Mouse (Mus musculus) G1E (cell line): ENCODE data around the gene Elmo3. TPM values are rescaled to one million over a fixed set of nuclear protein-coding genes. Genes with fewer than 3 reads are reported as not detected.

Experiments
- ATAC-seq: 2 replicates; pipeline ENCODE4 v1.8.0; 2016; ENCODE audit warnings: mild to moderate bottlenecking; ENCODE audit not compliant: insufficient number of reproducible peaks, poor library complexity, low FRiP score, severe bottlenecking; ENCODE audit errors: extremely low read depth
- DNase-seq: peaks from one replicate; pipeline ENCODE4 v3.0.0; 2012; ENCODE audit warnings: low spot score
- H3K27me3 ChIP-seq: 2 replicates; pipeline ENCODE4 v1.6.1; 2012; ENCODE audit warnings: mild to moderate bottlenecking, low read length, inconsistent platforms; ENCODE audit not compliant: insufficient read depth
- H3K36me3 ChIP-seq: replicated peaks from 2 replicates; pipeline ENCODE3; 2012; ENCODE audit warnings: mild to moderate bottlenecking, inconsistent platforms
- H3K4me1 ChIP-seq: 2 replicates; pipeline ENCODE4 v1.6.1; 2012; ENCODE audit warnings: low read depth, low read length, inconsistent platforms, mixed read lengths; ENCODE audit not compliant: insufficient read depth
- H3K4me3 ChIP-seq: 2 replicates; pipeline ENCODE4 v1.5.1; 2012; ENCODE audit warnings: low read depth, mild to moderate bottlenecking, inconsistent platforms, low read length, moderate library complexity, mixed read lengths
- H3K9me3 ChIP-seq: replicated peaks from 2 replicates; pipeline ENCODE4 v1.6.1; 2012; ENCODE audit warnings: inconsistent platforms
- CTCF ChIP-seq: IDR thresholded peaks from 2 replicates; pipeline ENCODE4 v1.5.1; 2012; ENCODE audit warnings: low read depth, low read length, inconsistent platforms, mixed read lengths
- GATA1 ChIP-seq: IDR thresholded peaks from 2 replicates; pipeline ENCODE4 v1.6.1; 2012; ENCODE audit warnings: borderline replicate concordance, low read length, inconsistent platforms, mixed read lengths
- GATA2 ChIP-seq: IDR thresholded peaks from 2 replicates; pipeline ENCODE4 v1.6.1; 2012; ENCODE audit warnings: low read depth, low read length, inconsistent platforms, borderline replicate concordance
- POLR2AphosphoS5 ChIP-seq: IDR thresholded peaks from 2 replicates; pipeline ENCODE4 v1.6.1; 2012; ENCODE audit warnings: low read depth, low read length, inconsistent platforms; ENCODE audit not compliant: insufficient replicate concordance
- TAL1 ChIP-seq: conservative IDR thresholded peaks from 2 replicates; pipeline ENCODE4 v1.6.1; 2012; ENCODE audit warnings: low read depth, low read length, inconsistent platforms, mixed read lengths
- polyA plus RNA-seq: library from polyadenylated mRNA; stranded (reverse); fragments of >175 nt; gene quantifications from 2 replicates; pipeline ENCODE4 v1.2.3, GENCODE M21; 2012
- total RNA-seq, 2 experiments: library from RNA; stranded (forward) in 1 of 2; stranded (reverse) in 1 of 2; fragments of 200-1000 nt in 1 of 2; fragments of >200 nt in 1 of 2; fragmentation: Nextera tagmentation in 1 of 2; gene quantifications; 2 replicates each; pipeline ENCODE4 v1.2.3; 2014 to 2017

Gene Elmo3
- total and polyA plus RNA-seq, 3 experiments: 0.49 to 2.2 (median 0.76) TPM

GRCm38 (mm10) chr8:105311718-105312117 is 6.3 kb downstream of the Elmo3 start:
- ATAC-seq: no peak
- no peaks in the 10 kb centered on the region for H3K9me3 ChIP-seq
- peaks cover 98% of the 10 kb centered on the region for H3K36me3 ChIP-seq
- no peak for DNase-seq
- H3K27me3 ChIP-seq: no peaks in the 10 kb centered on the region
- no peak for TF ChIP-seq TAL1
- no peak for TF ChIP-seq GATA1
- no peak for TF ChIP-seq POLR2AphosphoS5
- no peak for TF ChIP-seq GATA2
- no peak for TF ChIP-seq CTCF
- H3K4me3 ChIP-seq: no peak overlapping the region
- peaks cover 15% of the 10 kb centered on the region for H3K4me1 ChIP-seq

GRCm38 (mm10) chr8:105312891-105313481 is 7.6 kb downstream of the Elmo3 start:
- DNase-seq (no peak), ATAC-seq (no peak)
- Histone ChIP-seq H3K9me3 (no peaks in the 10 kb centered on the region), H3K4me1 (peaks cover 14% of the 10 kb centered on the region), H3K36me3 (peaks cover 98% of the 10 kb centered on the region), H3K4me3 (no peak overlapping the region), H3K27me3 (no peaks in the 10 kb centered on the region)
- no peak for TF ChIP-seq GATA2
- TF ChIP-seq GATA1: no peak
- no peak for TF ChIP-seq CTCF
- TF ChIP-seq TAL1: no peak
- no peak for TF ChIP-seq POLR2AphosphoS5

DNA sequence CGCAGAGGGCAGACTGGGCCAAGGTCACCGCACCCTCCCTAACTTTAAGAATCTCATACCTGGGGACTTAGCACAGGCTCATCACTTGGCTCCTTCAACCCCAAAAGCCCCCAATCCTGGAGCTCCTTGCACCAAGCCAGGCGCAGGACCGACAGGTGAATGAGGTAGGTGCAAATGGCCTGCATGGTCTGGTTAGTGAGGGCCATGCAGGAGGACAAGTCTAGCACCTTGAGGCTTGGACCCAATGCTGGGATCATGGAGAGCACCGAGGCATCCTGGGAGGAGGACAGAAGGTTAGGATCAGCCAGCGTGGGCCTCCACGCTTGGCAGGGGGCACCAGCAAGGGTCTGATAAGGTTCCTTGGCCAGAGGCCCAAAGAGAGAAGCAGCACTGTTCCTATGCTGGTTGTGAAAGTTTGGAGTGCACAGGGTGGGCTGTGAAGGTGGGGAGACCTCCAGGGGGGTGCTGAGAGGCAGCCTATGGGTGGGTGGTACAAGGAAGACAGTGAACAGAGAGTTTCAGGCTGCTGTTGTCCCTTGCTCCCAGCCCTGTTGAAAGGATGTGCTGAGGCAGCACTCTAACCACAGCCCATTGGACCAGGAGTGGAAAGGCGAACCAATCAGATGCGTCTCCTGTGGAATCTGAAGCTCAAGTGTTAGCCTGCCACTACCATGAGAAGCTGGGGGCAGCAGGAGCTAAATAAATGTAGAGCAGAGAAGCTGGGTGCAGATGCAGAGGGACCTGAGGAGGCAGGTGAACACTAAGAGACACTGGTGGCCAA is 8.4 kb downstream of the Elmo3 start:
- Histone ChIP-seq H3K27me3 (no peaks in the 10 kb centered on the region), H3K4me1 (peaks cover 14% of the 10 kb centered on the region), H3K4me3 (no peak overlapping the region), H3K36me3 (peaks cover 98% of the 10 kb centered on the region), H3K9me3 (no peaks in the 10 kb centered on the region)
- DNase-seq: no peak
- no peak for ATAC-seq
- no peak for TF ChIP-seq GATA1
- no peak for TF ChIP-seq CTCF
- TF ChIP-seq TAL1: no peak
- TF ChIP-seq POLR2AphosphoS5: no peak
- no peak for TF ChIP-seq GATA2

DNA sequence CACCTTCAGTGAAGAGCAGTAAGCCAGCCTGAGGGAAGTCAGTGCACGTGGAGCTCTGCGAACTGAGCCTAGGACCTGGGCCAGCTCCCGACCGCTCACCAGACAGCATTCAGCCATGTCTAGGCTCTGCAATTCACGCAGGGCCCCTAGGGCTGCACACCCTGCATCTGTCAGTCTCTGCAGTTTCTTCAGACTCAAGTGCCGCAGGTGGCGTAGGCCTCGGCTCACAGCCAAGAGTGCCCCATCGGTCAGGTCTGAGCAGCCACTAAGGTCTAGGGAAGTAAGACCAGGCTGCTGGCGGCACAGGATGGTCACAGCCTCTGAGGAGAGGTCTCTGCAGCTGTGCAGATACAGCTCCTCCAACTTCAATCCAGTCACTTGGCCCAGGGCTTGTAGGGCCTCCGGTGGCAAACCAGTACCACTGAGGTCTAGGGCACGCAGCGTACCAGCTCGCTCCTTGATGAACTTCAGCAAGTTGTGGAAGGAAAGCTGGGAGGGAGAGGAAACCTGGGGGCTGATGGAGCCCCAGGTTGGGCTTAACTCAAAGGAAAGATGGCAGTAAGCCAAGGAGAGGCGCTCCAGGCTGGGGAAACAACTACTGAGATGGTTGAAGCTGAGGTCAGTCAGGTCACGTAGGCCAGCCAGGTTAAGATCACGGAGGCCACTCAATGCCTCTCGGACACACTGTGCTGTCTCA is 9.8 kb downstream of the Elmo3 start:
- Histone ChIP-seq H3K4me1 (peaks cover 18% of the 10 kb centered on the region), H3K9me3 (no peaks in the 10 kb centered on the region), H3K27me3 (no peaks in the 10 kb centered on the region), H3K4me3 (no peak overlapping the region), H3K36me3 (peaks cover 98% of the 10 kb centered on the region)
- no peak for ATAC-seq
- TF ChIP-seq GATA2: no peak
- no peak for TF ChIP-seq CTCF
- no peak for TF ChIP-seq GATA1
- TF ChIP-seq TAL1: no peak
- TF ChIP-seq POLR2AphosphoS5: no peak
- DNase-seq: no peak

- Histone ChIP-seq H3K4me3 (no peak overlapping the region), H3K27me3 (no peaks in the 10 kb centered on the region), H3K4me1 (peaks cover 10% of the 10 kb centered on the region), H3K36me3 (peaks cover 87% of the 10 kb centered on the region), H3K9me3 (no peaks in the 10 kb centered on the region)
- TF ChIP-seq CTCF (no peak), TAL1 (no peak), GATA1 (no peak), GATA2 (no peak), POLR2AphosphoS5 (no peak)
- DNase-seq (no peak), ATAC-seq (no peak)
These were observed 12.5 kb downstream of the Elmo3 start for GRCm38 (mm10) chr8:105317941-105318340.

- TF ChIP-seq POLR2AphosphoS5: no peak
- ATAC-seq: no peak
- Histone ChIP-seq H3K27me3 (no peaks in the 10 kb centered on the region), H3K36me3 (peaks cover 86% of the 10 kb centered on the region), H3K9me3 (no peaks in the 10 kb centered on the region), H3K4me3 (no peak overlapping the region), H3K4me1 (peaks cover 17% of the 10 kb centered on the region)
- DNase-seq: no peak
These were observed 13.3 kb downstream of the Elmo3 start for GRCm38 (mm10) chr8:105318662-105319190.
